Mouse (Mus musculus) effector memory CD4-positive, alpha-beta T cell, adult 5 months (primary cell): ENCODE measurements around the gene Dcaf7. TPM values are rescaled to one million over a fixed set of nuclear protein-coding genes. Genes with fewer than 3 reads are reported as not detected.

ENCODE experiments used
- polyA plus RNA-seq: library from polyadenylated mRNA; unstranded; fragments of 100-300 nt; shearing (Covaris generic); gene quantifications from one replicate; pipeline ENCODE4 v1.2.1, GENCODE M21; 2017

Dcaf7 gene
- 81.6 TPM for polyA plus RNA-seq

GRCm38 (mm10) chr11:106036548-106037417 is at the start of gene Dcaf7:
Dcaf7 (plus strand) TSS chr11:106036872.

GRCm38 (mm10) chr11:105994375-105994774 is 42.3 kb upstream of the Dcaf7 start, which contains the start of gene Ace3:
Ace3 (plus strand) TSS chr11:105994675.

GRCm38 (mm10) chr11:106007821-106008220 is 28.9 kb upstream of the Dcaf7 start, which contains the start of gene Kcnh6:
Kcnh6 (plus strand) TSS chr11:106008124.

GRCm38 (mm10) chr11:106065923-106066571 is 29.4 kb downstream of the Dcaf7 start, which contains the start of gene Taco1:
Taco1 (plus strand) TSS chr11:106066061.

GRCm38 (mm10) chr11:106083708-106084701 is 47.3 kb downstream of the Dcaf7 start, which contains the start of gene Map3k3:
Map3k3 (plus strand) TSS chr11:106084613.

Other genes starting within 250 kb of the Dcaf7 start
- 0.80 TPM for gene Cyb561, start 83.5 kb upstream of the Dcaf7 start, polyA plus RNA-seq
- not detected for gene Ace, start 68.9 kb upstream of the Dcaf7 start, polyA plus RNA-seq
- not detected for gene Ace3, start 42.2 kb upstream of the Dcaf7 start, polyA plus RNA-seq
- gene Kcnh6, start 28.7 kb upstream of the Dcaf7 start, polyA plus RNA-seq = 0.15 TPM
- 5.0 TPM for gene Taco1, start 29.2 kb downstream of the Dcaf7 start, polyA plus RNA-seq
- 102 TPM for gene Map3k3, start 47.7 kb downstream of the Dcaf7 start, polyA plus RNA-seq
- not detected for gene Gm10840, start 124.0 kb downstream of the Dcaf7 start, polyA plus RNA-seq
- gene Limd2, start 124.0 kb downstream of the Dcaf7 start, polyA plus RNA-seq = 940 TPM
- 28.5 TPM for gene Strada, start 165.3 kb downstream of the Dcaf7 start, polyA plus RNA-seq
- gene Ccdc47, start 179.5 kb downstream of the Dcaf7 start, polyA plus RNA-seq = 66.9 TPM
- gene Ddx42, start 180.1 kb downstream of the Dcaf7 start, polyA plus RNA-seq = 105 TPM
- gene Ftsj3, start 219.2 kb downstream of the Dcaf7 start, polyA plus RNA-seq = 67.4 TPM
- 120 TPM for gene Psmc5, start 219.3 kb downstream of the Dcaf7 start, polyA plus RNA-seq
- 116 TPM for gene Smarcd2, start 236.1 kb downstream of the Dcaf7 start, polyA plus RNA-seq
- not detected for gene Tcam1, start 239.8 kb downstream of the Dcaf7 start, polyA plus RNA-seq